Mouse (Mus musculus) megakaryocyte, adult 5-6 weeks (primary cell): ENCODE data around the gene Lpar1. TPM values are rescaled to one million over a fixed set of nuclear protein-coding genes. Genes with fewer than 3 reads are reported as not detected.

ENCODE experiments used
- ATAC-seq: 2 replicates; pipeline ENCODE4 v1.8.0; 2016; ENCODE audit warnings: mild to moderate bottlenecking, inconsistent platforms; ENCODE audit not compliant: poor library complexity, severe bottlenecking
- total RNA-seq, 2 experiments: library from RNA; stranded (forward) in 1 of 2; stranded (reverse) in 1 of 2; fragments of 153-499, 151-499 nt in 1 of 2; fragments of 221-1000, 200-1000 nt in 1 of 2; gene quantifications; 2 replicates each; pipeline versions ENCODE4 v1.2.3 to v1.2.4; 2015 to 2017

The Lpar1 gene
- total RNA-seq, 2 experiments from 2014 or later, result 0.80 TPM; not detected in 1

- no peak for ATAC-seq
These were observed 42.1 kb downstream of the Lpar1 start for GRCm38 (mm10) chr4:58511554-58511953.

- no peak for ATAC-seq
These were observed 44.9 kb downstream of the Lpar1 start for GRCm38 (mm10) chr4:58508833-58509232.

- ATAC-seq, result no peak
These were observed 46.2 kb downstream of the Lpar1 start for GRCm38 (mm10) chr4:58507536-58507935.

GRCm38 (mm10) chr4:58506539-58507527 is 46.9 kb downstream of the Lpar1 start:
- peak; percentile 90 for ATAC-seq

GRCm38 (mm10) chr4:58504250-58504649 is 49.4 kb downstream of the Lpar1 start:
- ATAC-seq, result no peak

- ATAC-seq, result no peak
These were observed 52.5 kb downstream of the Lpar1 start for GRCm38 (mm10) chr4:58501012-58501777.

GRCm38 (mm10) chr4:58499831-58500230 is 53.9 kb downstream of the Lpar1 start:
- ATAC-seq, result no peak

- ATAC-seq, result no peak
These were observed 54.5 kb downstream of the Lpar1 start for GRCm38 (mm10) chr4:58499241-58499640.

- ATAC-seq, result no peak
These were observed 55.0 kb downstream of the Lpar1 start for GRCm38 (mm10) chr4:58498734-58499133.

- ATAC-seq, result no peak
These were observed 56.4 kb downstream of the Lpar1 start for GRCm38 (mm10) chr4:58497284-58497683.

GRCm38 (mm10) chr4:58496743-58497142 is 57.0 kb downstream of the Lpar1 start:
- ATAC-seq, result no peak

- no peak for ATAC-seq
These were observed 62.0 kb downstream of the Lpar1 start for GRCm38 (mm10) chr4:58491742-58492141.

- no peak for ATAC-seq
These were observed 63.3 kb downstream of the Lpar1 start for GRCm38 (mm10) chr4:58490374-58490773.

GRCm38 (mm10) chr4:58478564-58478963 is 75.1 kb downstream of the Lpar1 start:
- ATAC-seq, result no peak

GRCm38 (mm10) chr4:58477691-58478090 is 76.0 kb downstream of the Lpar1 start:
- ATAC-seq, result no peak

- ATAC-seq, result no peak
These were observed 82.3 kb downstream of the Lpar1 start for GRCm38 (mm10) chr4:58471203-58471910.

- peak; percentile 30; the same call in 1 of the 2 replicates for ATAC-seq
These were observed 83.8 kb downstream of the Lpar1 start for GRCm38 (mm10) chr4:58469651-58470592.

- ATAC-seq, result no peak
These were observed 84.7 kb downstream of the Lpar1 start for GRCm38 (mm10) chr4:58469035-58469434.

GRCm38 (mm10) chr4:58465586-58465985 is 88.1 kb downstream of the Lpar1 start:
- no peak for ATAC-seq
